Mouse (Mus musculus) C2C12 (cell line): ENCODE data around the gene Gmfg.

Experiments
- CTCF ChIP-seq: IDR thresholded peaks from one replicate; pipeline ENCODE4 v1.5.1; 2011; ENCODE audit not compliant: control insufficient read depth, insufficient read depth, insufficient read length
- USF1 ChIP-seq: IDR thresholded peaks from one replicate; pipeline ENCODE4 v1.6.1; 2011; ENCODE audit warnings: low read depth, mild to moderate bottlenecking, control low read depth, moderate library complexity

DNA sequence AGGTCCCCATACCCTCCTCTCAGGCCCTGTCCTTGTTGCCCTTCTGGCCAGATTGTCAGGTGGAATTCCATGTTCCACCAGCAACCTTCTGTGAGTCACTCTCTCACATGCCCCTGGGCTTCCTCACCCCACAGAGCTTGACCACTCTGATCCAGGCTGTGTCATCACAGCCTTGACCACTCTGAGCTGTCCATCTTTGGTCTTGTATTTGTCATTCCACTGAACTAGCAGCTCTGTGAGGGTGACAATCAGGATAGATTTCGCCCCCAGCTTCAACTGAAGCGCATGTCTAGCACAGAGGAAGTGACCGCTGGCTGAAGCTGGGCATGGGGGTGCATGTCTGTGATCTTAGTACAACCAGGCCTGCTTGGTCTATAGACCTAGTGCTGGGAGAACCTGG is 46.9 kb upstream of the Gmfg start:
- TF ChIP-seq CTCF: no peak
- TF ChIP-seq USF1: no peak
